In genomic region chr1:98095991-98096330, GRCm38 (mm10) we compare ENCODE assay signal across 7 mouse cellular contexts. TPM values are rescaled to one million over a fixed set of nuclear protein-coding genes. Genes with fewer than 3 reads are reported as not detected.
DNase-seq lines count a peak whose midpoint lies in the region; ATAC-seq and TF ChIP-seq lines count a peak whose summit lies in the region.

No protein-coding gene starts in this region.

- H3K27ac ChIP-seq in lung, embryonic 15.5 days = peak overlapping the region; percentile 86
- peak overlapping the region; percentile 93 for H3K27ac ChIP-seq in forebrain, embryonic 10.5 days
- peak overlapping the region; percentile 76; the same call in 1 of the 2 replicates for H3K27ac ChIP-seq in limb, embryonic 13.5 days
- H3K27ac ChIP-seq in small intestine, adult 2 months (ENCODE audit: insufficient read depth, low read depth, low read length) = no peak overlapping the region

- TF ChIP-seq POLR2A in small intestine, adult 2 months (IDR thresholded peaks at IDR 0.05; ENCODE audit: low read depth, low read length) = no peak

- H3K4me2 ChIP-seq in lung, embryonic 15.5 days = peak overlapping the region; percentile 87
- peak overlapping the region; percentile 78 for H3K4me2 ChIP-seq in limb, embryonic 13.5 days (replicated peaks)

- H3K4me3 ChIP-seq in lung, embryonic 15.5 days = peak overlapping the region; percentile 76
- peak overlapping the region; percentile 78 for H3K4me3 ChIP-seq in forebrain, embryonic 10.5 days
- H3K4me3 ChIP-seq in limb, embryonic 13.5 days = peak overlapping the region; percentile 73
- H3K4me3 ChIP-seq in small intestine, adult 2 months (ENCODE audit: low read depth, low read length) = peak overlapping the region; percentile 93

- WGBS in lung, embryonic 15.5 days = 30% methylated on average over 9 of the region's 9 CpGs
- 38% methylated on average over 9 of the region's 9 CpGs for WGBS in forebrain, embryonic 10.5 days
- WGBS in limb, embryonic 13.5 days = 35% methylated on average over 9 of the region's 9 CpGs
- 21% methylated on average over 9 of the region's 9 CpGs for WGBS in small intestine, adult 2 months

- peaks cover 14% of the 10 kb centered on the region; the same call in 1 of the 2 replicates for H3K4me1 ChIP-seq in lung, embryonic 15.5 days
- H3K4me1 ChIP-seq in forebrain, embryonic 10.5 days = peaks cover 33% of the 10 kb centered on the region
- peaks cover 9% of the 10 kb centered on the region; the same call in 1 of the 2 replicates for H3K4me1 ChIP-seq in limb, embryonic 13.5 days
- peaks cover 7% of the 10 kb centered on the region; the same call in 1 of the 2 replicates for H3K4me1 ChIP-seq in small intestine, adult 2 months (ENCODE audit: control insufficient read depth, insufficient read depth, insufficient read length, low read length)

- no peaks in the 10 kb centered on the region for H3K9me3 ChIP-seq in lung, embryonic 15.5 days
- H3K9me3 ChIP-seq in forebrain, embryonic 10.5 days = no peaks in the 10 kb centered on the region
- no peaks in the 10 kb centered on the region for H3K9me3 ChIP-seq in limb, embryonic 13.5 days

- peak overlapping the region; percentile 67 for H3K9ac ChIP-seq in lung, embryonic 15.5 days
- peak overlapping the region; percentile 79 for H3K9ac ChIP-seq in limb, embryonic 13.5 days

- ATAC-seq in lung, embryonic 15.5 days (ENCODE audit: borderline replicate concordance, extremely low read depth, low FRiP score, low TSS enrichment) = 0 out of 2 replicates have a peak, but pooled peaks have one; percentile 14
- no peak for ATAC-seq in limb, embryonic 13.5 days (ENCODE audit: low FRiP score, low read depth)

- no peaks in the 10 kb centered on the region for H3K27me3 ChIP-seq in lung, embryonic 15.5 days
- H3K27me3 ChIP-seq in forebrain, embryonic 10.5 days (ENCODE audit: poor library complexity, severe bottlenecking) = peaks cover 7% of the 10 kb centered on the region; the same call in 1 of the 2 replicates
- H3K27me3 ChIP-seq in limb, embryonic 13.5 days = no peaks in the 10 kb centered on the region
- H3K27me3 ChIP-seq in small intestine, adult 2 months (ENCODE audit: control insufficient read depth, insufficient read depth, low read length) = no peaks in the 10 kb centered on the region

- no peaks in the 10 kb centered on the region for H3K36me3 ChIP-seq in lung, embryonic 15.5 days
- no peaks in the 10 kb centered on the region for H3K36me3 ChIP-seq in forebrain, embryonic 10.5 days (replicated peaks)
- no peaks in the 10 kb centered on the region for H3K36me3 ChIP-seq in limb, embryonic 13.5 days
- no peaks in the 10 kb centered on the region for H3K36me3 ChIP-seq in small intestine, adult 2 months (ENCODE audit: control insufficient read depth, insufficient read depth, low read length)

- DNase-seq in lung, postnatal 4 days = no peak
- no peak for DNase-seq in forebrain, embryonic 10.5 days (ENCODE audit: extremely low spot score, low spot score)
- DNase-seq in gastrocnemius, adult 18-20 months (ENCODE audit: low spot score) = no peak
- no peak for DNase-seq in Muller cell, postnatal 12 days (ENCODE audit: inconsistent ontology term)

- no peak for TF ChIP-seq CTCF in small intestine, adult 2 months (IDR thresholded peaks at IDR 0.05; ENCODE audit: extremely low read depth, insufficient read length, insufficient replicate concordance, low read depth, low read length)

RNA-seq across cellular contexts. Expression of gene Pam, which starts 0.5 kb away (rescaled TPM):
- polyA plus RNA-seq in lung, embryonic 15.5 days (2015; fragmentation: Nextera tagmentation; extraction: Ambion mirVana) = 51.7 and 52.7 TPM in 2 replicates
- polyA plus RNA-seq in forebrain, embryonic 10.5 days (2016; fragmentation: Nextera tagmentation; extraction: Ambion mirVana) = 13.1 and 13.8 TPM in 2 replicates
- polyA plus RNA-seq in limb, embryonic 13.5 days (2015; fragmentation: Nextera tagmentation; extraction: Ambion mirVana) = 45.3 and 45.8 TPM in 2 replicates
- 71.5 and 99.5 TPM in 2 replicates for polyA plus RNA-seq in small intestine, adult 2 months (2012; rRNA removed)
- 10 to 100 TPM; 29.7 to 34.6 TPM for total RNA-seq in gastrocnemius, adult 18-20 months (2021)
